Mouse (Mus musculus): Measurements from ENCODE around the gene Lrch3. TPM values are rescaled to one million over a fixed set of nuclear protein-coding genes. Genes with fewer than 3 reads are reported as not detected.
"Not testable (repeated sequence)": the region's sequence is repeated elsewhere in the genome, so short reads cannot be mapped to it uniquely, and the experiment has no call there.

Lrch3 gene
- 49.1 and 49.8 TPM in 2 replicates for polyA plus RNA-seq (2014; fragmentation: Nextera tagmentation; extraction: Ambion mirVana)

DNA sequence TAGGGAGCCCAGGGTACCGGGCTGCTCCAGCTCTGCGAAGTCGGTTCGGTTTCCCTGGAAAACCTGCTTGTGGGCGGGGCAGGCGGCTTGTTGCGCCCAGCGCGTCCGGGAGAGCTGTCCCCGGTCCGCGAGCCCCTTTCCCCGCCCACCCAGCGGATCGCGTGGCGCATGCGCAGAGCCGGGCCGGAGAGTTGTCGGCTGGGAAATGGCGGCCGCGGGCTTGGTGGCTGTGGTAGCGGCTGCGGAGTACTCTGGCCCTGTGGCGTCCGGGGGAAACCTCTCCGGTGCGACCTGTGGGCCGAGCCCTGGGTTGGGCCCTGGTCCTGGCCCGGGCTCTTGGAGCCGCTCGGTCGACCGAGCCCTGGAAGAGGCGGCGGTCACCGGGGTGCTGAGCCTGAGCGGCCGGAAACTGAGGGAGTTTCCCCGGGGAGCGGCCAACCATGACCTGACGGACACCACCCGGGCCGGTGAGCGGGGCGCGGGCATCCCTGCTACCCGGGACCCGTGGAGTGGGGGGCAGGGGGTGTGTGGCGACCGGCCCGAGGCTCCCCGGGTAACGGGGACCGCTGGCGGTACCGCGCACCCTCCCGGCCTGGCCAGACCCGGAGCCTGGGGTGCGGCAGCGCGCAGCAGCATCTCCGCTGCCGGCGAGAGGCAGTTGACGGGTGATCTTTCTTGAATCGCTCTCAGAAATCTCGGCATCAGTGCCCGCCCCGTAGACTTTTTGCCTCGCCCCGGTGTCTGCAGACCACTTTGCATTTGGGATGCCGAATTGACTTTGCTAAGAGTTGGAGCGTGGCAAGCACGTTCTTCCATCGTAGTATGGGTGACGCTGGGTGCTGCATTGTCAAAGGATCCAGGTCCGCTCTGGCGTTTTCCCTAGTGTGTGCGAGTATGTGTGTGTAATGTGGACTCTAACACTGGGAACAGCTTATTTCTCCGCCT is at the start of gene Lrch3:
Gene Lrch3, plus strand, starts transcription at position 164 of the 945 bp plus-strand sequence.
- WGBS = under 1% methylated on average over 84 of the region's 85 CpGs
- ATAC-seq (ENCODE audit: low read depth) = peak; percentile 96
- H3K4me1 ChIP-seq (ENCODE audit: control insufficient read depth, insufficient read depth, low read length) = peaks cover 6% of the 10 kb centered on the region
- H3K27me3 ChIP-seq (ENCODE audit: control insufficient read depth, insufficient read depth, low read length) = no peaks in the 10 kb centered on the region; the same call in 1 of the 2 replicates
- peak within 1 kb of the TSS; percentile 90 for H3K27ac ChIP-seq (ENCODE audit: low read depth, low read length)
- H3K9ac ChIP-seq (replicated peaks; ENCODE audit: low read depth, low read length) = peak within 1 kb of the TSS; percentile 86
- H3K4me3 ChIP-seq (ENCODE audit: low read depth, low read length) = peak within 1 kb of the TSS; percentile 98
- peak within 1 kb of the TSS; percentile 66 for H3K4me2 ChIP-seq (ENCODE audit: low read depth, low read length)
- H3K9me3 ChIP-seq (ENCODE audit: control insufficient read depth, low read length) = no peaks in the 10 kb centered on the region
- 0 out of 2 replicates have a peak, but pooled peaks cover under 1% of the 10 kb centered on the region for H3K36me3 ChIP-seq (ENCODE audit: control insufficient read depth, insufficient read depth, low read length)

DNA sequence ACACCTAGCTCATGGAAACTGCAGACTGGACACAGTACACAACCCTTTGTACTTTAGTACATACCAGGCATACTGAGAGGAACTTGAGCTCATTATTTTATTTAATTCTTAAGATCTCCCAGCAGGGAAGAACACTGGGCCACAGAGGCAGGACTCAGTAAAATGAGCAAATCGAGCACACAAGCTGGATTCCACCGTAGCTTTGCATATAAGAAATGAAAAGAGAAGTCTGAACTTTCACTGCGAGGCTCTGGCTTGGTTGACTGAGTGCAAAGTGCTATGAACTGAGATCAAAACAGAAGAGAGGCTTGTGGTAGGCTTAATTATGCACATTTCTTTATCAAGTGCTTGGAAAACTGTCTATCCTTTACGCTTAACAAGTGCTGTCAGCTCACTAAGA is 48.5 kb upstream of the Lrch3 start:
- peaks cover 14% of the 10 kb centered on the region for H3K4me1 ChIP-seq (ENCODE audit: control insufficient read depth, insufficient read depth, low read length)
- H3K4me2 ChIP-seq (ENCODE audit: low read depth, low read length) = no peak overlapping the region
- H3K27me3 ChIP-seq (ENCODE audit: control insufficient read depth, insufficient read depth, low read length) = no peaks in the 10 kb centered on the region
- H3K9me3 ChIP-seq (ENCODE audit: control insufficient read depth, low read length) = no peaks in the 10 kb centered on the region
- WGBS = 97% methylated on average over 4 of the region's 4 CpGs
- H3K9ac ChIP-seq (replicated peaks; ENCODE audit: low read depth, low read length) = no peak overlapping the region
- no peaks in the 10 kb centered on the region for H3K36me3 ChIP-seq (ENCODE audit: control insufficient read depth, insufficient read depth, low read length)
- no peak for ATAC-seq (ENCODE audit: low read depth)
- no peak overlapping the region for H3K4me3 ChIP-seq (ENCODE audit: low read depth, low read length)
- H3K27ac ChIP-seq (ENCODE audit: low read depth, low read length) = no peak overlapping the region

DNA sequence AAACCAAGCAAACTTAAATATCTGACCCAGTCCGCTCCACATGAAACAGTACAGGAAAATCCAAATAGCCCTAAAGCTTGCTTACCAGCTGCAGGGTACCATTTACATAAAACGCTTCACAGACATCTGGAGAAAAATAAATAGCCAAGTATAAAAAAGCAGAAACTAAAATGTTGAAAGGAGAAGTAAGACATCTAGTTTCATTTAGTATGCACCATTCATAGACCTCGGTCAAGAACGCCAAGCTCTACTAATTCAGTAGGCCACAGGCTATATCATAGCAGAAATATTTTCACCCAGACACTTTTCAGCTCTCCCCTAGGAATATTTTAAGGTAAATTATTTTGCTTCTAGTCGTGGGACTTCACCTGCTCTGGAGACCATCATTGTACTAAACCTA is 47.2 kb upstream of the Lrch3 start:
- H3K4me1 ChIP-seq (ENCODE audit: control insufficient read depth, insufficient read depth, low read length) = peaks cover 14% of the 10 kb centered on the region

DNA sequence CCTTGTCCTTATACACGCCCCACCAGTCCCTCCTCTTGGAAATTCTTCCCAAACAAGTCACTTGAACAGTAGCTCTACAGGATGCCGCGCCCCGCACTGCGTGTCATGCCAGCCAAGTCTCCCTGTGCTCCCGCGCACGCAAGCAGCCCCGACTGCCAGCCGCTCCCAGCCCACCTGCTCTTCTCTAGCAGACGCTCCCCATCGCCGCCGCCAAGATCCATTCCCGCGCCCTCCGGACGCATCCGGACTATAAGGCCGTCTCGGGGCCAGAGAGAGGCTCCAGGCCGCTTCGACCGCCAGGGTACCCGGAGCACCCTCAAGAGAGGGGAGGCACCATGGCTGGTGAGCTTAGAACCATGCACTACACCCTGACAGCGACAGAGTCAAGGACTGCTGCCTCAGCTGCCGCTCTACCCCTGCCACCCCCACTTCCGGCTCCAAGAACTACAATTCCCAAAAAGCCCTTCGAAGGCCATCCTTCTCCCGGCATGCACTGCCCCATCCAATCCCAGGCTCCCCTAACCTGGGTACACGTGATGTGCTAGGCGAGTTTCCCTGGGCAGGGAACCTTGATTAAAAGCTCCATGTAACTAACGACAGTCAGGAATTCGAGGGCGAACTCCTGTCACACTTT is 45.9 kb upstream of the Lrch3 start:
- H3K36me3 ChIP-seq (ENCODE audit: control insufficient read depth, insufficient read depth, low read length) = no peaks in the 10 kb centered on the region
- H3K4me3 ChIP-seq (ENCODE audit: low read depth, low read length) = peak overlapping the region; percentile 72
- WGBS = under 1% methylated on average over 35 of the region's 35 CpGs
- no peaks in the 10 kb centered on the region for H3K9me3 ChIP-seq (ENCODE audit: control insufficient read depth, low read length)
- ATAC-seq (ENCODE audit: low read depth) = peak; percentile 99
- H3K4me2 ChIP-seq (ENCODE audit: low read depth, low read length) = peak overlapping the region; percentile 79
- no peaks in the 10 kb centered on the region for H3K27me3 ChIP-seq (ENCODE audit: control insufficient read depth, insufficient read depth, low read length)
- peaks cover 14% of the 10 kb centered on the region for H3K4me1 ChIP-seq (ENCODE audit: control insufficient read depth, insufficient read depth, low read length)
- H3K9ac ChIP-seq (replicated peaks; ENCODE audit: low read depth, low read length) = peak overlapping the region; percentile 83
- H3K27ac ChIP-seq (ENCODE audit: low read depth, low read length) = peak overlapping the region; percentile 85

More for the DNA sequence above, 47.2 kb upstream of the Lrch3 start:
- Histone ChIP-seq H3K9ac (replicated peaks; ENCODE audit: low read depth, low read length) (no peak overlapping the region), H3K27me3 (ENCODE audit: control insufficient read depth, insufficient read depth, low read length) (no peaks in the 10 kb centered on the region), H3K9me3 (ENCODE audit: control insufficient read depth, low read length) (no peaks in the 10 kb centered on the region), H3K36me3 (ENCODE audit: control insufficient read depth, insufficient read depth, low read length) (no peaks in the 10 kb centered on the region), H3K4me2 (ENCODE audit: low read depth, low read length) (peak overlapping the region; percentile 79), H3K27ac (ENCODE audit: low read depth, low read length) (no peak overlapping the region), H3K4me3 (ENCODE audit: low read depth, low read length) (no peak overlapping the region)
- 90% methylated on average over 5 of the region's 5 CpGs for WGBS
- ATAC-seq (ENCODE audit: low read depth) = no peak

DNA sequence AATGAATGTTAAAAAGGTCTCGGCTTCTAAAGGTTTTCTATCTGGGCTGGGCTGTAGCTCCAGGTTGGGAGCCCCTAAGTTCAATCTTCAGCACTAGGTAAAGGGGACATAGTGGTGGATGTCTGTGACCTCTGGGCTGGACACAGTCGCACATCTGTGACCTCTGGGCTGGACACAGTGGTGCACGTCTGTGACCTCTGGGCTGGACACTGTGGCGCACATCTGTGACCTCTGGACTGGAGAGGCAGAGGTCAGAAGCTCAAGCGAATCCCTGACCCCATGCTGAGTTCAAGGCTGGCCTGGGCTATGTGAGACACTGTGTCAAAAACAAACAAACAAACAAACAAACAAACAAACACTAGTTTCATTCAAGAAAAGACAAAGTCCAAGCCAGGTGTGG is 43.7 kb upstream of the Lrch3 start:
- Histone ChIP-seq H3K9ac (replicated peaks; ENCODE audit: low read depth, low read length) (no peak overlapping the region), H3K36me3 (ENCODE audit: control insufficient read depth, insufficient read depth, low read length) (no peaks in the 10 kb centered on the region), H3K4me3 (ENCODE audit: low read depth, low read length) (no peak overlapping the region), H3K9me3 (ENCODE audit: control insufficient read depth, low read length) (no peaks in the 10 kb centered on the region), H3K27ac (ENCODE audit: low read depth, low read length) (no peak overlapping the region), H3K4me1 (ENCODE audit: control insufficient read depth, insufficient read depth, low read length) (peaks cover 14% of the 10 kb centered on the region), H3K27me3 (ENCODE audit: control insufficient read depth, insufficient read depth, low read length) (no peaks in the 10 kb centered on the region), H3K4me2 (ENCODE audit: low read depth, low read length) (no peak overlapping the region)
- WGBS = 71% methylated on average over 5 of the region's 5 CpGs
- ATAC-seq (ENCODE audit: low read depth) = no peak

DNA sequence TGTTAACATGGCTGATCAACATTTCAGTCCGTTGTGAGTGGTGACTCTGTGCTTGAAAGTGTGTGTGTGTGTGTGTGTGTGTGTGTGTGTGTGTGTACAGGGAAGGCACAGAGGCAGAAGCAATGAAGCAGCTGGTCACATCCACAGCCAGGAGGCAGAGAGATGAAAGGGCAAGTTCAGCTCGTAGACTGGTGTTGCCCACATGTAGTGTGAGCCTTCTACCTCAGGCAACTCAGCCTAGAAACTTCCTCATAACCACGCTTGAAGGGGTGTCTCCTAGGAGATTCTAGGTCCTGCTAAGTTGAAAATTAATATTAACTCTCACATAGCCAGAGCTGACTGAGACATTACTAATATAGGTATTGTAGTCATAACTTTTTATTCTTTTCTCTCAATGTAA is 40.5 kb upstream of the Lrch3 start:
- H3K4me2 ChIP-seq (ENCODE audit: low read depth, low read length) = no peak overlapping the region
- no peaks in the 10 kb centered on the region for H3K9me3 ChIP-seq (ENCODE audit: control insufficient read depth, low read length)
- no peak overlapping the region for H3K27ac ChIP-seq (ENCODE audit: low read depth, low read length)
- no peaks in the 10 kb centered on the region for H3K36me3 ChIP-seq (ENCODE audit: control insufficient read depth, insufficient read depth, low read length)
- H3K4me3 ChIP-seq (ENCODE audit: low read depth, low read length) = no peak overlapping the region
- ATAC-seq (ENCODE audit: low read depth) = no peak
- H3K27me3 ChIP-seq (ENCODE audit: control insufficient read depth, insufficient read depth, low read length) = peaks cover 2% of the 10 kb centered on the region; the same call in 1 of the 2 replicates
- H3K9ac ChIP-seq (replicated peaks; ENCODE audit: low read depth, low read length) = no peak overlapping the region
- peaks cover 4% of the 10 kb centered on the region; the same call in 1 of the 2 replicates for H3K4me1 ChIP-seq (ENCODE audit: control insufficient read depth, insufficient read depth, low read length)
- WGBS = 64% methylated on average over 3 of the region's 3 CpGs

DNA sequence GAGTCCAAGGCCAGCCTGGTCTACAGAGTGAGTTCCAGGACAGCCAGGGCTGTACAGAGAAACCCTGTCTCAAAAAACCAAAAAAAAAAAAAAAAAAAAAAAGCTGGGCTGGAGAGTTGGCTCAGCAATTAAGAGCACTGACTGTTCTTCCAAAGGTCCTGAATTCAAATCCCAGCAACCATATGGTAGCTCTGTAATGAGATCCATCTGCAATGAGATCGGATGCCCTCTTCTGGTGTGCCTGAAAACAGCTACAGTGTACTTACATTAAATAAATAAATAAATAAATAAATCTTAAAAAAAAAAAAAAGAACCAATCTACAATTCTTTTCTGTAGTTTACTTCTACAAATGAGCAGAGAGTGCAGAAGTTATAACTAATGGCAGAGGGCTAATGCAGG is 38.6 kb upstream of the Lrch3 start:
- WGBS = 67% methylated on average over 1 of the region's 1 CpGs
- not testable (repeated sequence) for H3K9me3 ChIP-seq (ENCODE audit: control insufficient read depth, low read length); H3K9ac ChIP-seq (replicated peaks; ENCODE audit: low read depth, low read length); H3K4me3 ChIP-seq (ENCODE audit: low read depth, low read length); H3K36me3 ChIP-seq (ENCODE audit: control insufficient read depth, insufficient read depth, low read length); H3K27ac ChIP-seq (ENCODE audit: low read depth, low read length); ATAC-seq (ENCODE audit: low read depth); H3K4me2 ChIP-seq (ENCODE audit: low read depth, low read length); H3K27me3 ChIP-seq (ENCODE audit: control insufficient read depth, insufficient read depth, low read length)
- peaks cover 10% of the 10 kb centered on the region for H3K4me1 ChIP-seq (ENCODE audit: control insufficient read depth, insufficient read depth, low read length)

DNA sequence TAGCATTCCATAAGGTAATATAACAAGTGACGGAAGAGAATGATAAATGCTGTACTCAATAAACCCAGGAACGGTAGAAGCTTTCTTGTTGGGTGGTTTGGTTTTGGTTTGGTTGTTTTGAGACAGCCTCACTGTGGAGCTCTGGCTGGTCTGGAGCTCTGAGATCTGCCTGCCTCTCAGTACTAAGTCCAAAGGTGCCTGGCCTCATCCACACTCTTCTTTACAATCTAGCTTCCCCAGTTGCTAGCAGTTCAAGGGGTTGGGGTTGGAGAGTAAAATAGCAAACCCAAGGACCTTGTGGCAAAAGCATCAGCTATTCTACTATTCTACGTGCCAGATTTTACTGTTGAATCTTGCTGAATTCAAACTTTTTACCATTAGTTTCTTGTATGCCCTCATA is 38.1 kb upstream of the Lrch3 start:
- no peak for ATAC-seq (ENCODE audit: low read depth)
- no peaks in the 10 kb centered on the region for H3K36me3 ChIP-seq (ENCODE audit: control insufficient read depth, insufficient read depth, low read length)
- no peaks in the 10 kb centered on the region for H3K9me3 ChIP-seq (ENCODE audit: control insufficient read depth, low read length)
- peaks cover 10% of the 10 kb centered on the region for H3K4me1 ChIP-seq (ENCODE audit: control insufficient read depth, insufficient read depth, low read length)
- WGBS = 91% methylated on average over 3 of the region's 3 CpGs
- H3K27ac ChIP-seq (ENCODE audit: low read depth, low read length) = no peak overlapping the region
- no peak overlapping the region for H3K4me2 ChIP-seq (ENCODE audit: low read depth, low read length)
- H3K4me3 ChIP-seq (ENCODE audit: low read depth, low read length) = no peak overlapping the region
- peaks cover 2% of the 10 kb centered on the region; the same call in 1 of the 2 replicates for H3K27me3 ChIP-seq (ENCODE audit: control insufficient read depth, insufficient read depth, low read length)
- H3K9ac ChIP-seq (replicated peaks; ENCODE audit: low read depth, low read length) = no peak overlapping the region

DNA sequence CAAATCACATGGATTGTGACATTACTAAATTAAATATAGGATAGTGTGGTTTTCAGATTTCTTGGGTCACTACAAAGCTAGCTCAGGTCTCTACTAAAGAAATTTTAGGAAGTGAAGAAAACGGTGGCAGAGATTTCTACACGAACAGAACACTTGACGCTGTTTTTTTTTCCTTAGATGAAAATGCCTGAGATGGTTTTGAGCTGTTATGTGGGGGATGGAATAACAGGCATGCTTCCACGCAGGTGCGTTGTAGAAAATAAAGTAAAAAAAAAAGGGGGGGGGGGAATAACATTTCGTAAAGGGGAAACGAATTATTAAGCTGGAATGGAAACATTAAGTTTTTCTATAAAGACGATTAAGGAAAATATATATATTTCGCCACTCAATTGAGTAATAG is 37.1 kb upstream of the Lrch3 start:
- H3K27ac ChIP-seq (ENCODE audit: low read depth, low read length) = no peak overlapping the region
- H3K4me1 ChIP-seq (ENCODE audit: control insufficient read depth, insufficient read depth, low read length) = peaks cover 14% of the 10 kb centered on the region
- H3K9ac ChIP-seq (replicated peaks; ENCODE audit: low read depth, low read length) = peak overlapping the region; percentile 82

More for the DNA sequence above, 37.1 kb upstream of the Lrch3 start:
- ATAC-seq (ENCODE audit: low read depth) = no peak
- H3K4me2 ChIP-seq (ENCODE audit: low read depth, low read length) = peak overlapping the region; percentile 69
- H3K36me3 ChIP-seq (ENCODE audit: control insufficient read depth, insufficient read depth, low read length) = no peaks in the 10 kb centered on the region
- 32% methylated on average over 9 of the region's 9 CpGs for WGBS
- peak overlapping the region; percentile 85 for H3K4me3 ChIP-seq (ENCODE audit: low read depth, low read length)
- H3K9me3 ChIP-seq (ENCODE audit: control insufficient read depth, low read length) = no peaks in the 10 kb centered on the region
- peaks cover 2% of the 10 kb centered on the region; the same call in 1 of the 2 replicates for H3K27me3 ChIP-seq (ENCODE audit: control insufficient read depth, insufficient read depth, low read length)

All from neural tube, embryonic 14.5 days (tissue).